Mouse (Mus musculus): ENCODE measurements around the gene Prkca.

Prkca gene

GRCm38 (mm10) chr11:107905364-107905763 lies 438.4 kb downstream of the Prkca start:
- DNase-seq: no peak

- DNase-seq: no peak
Observed at GRCm38 (mm10) chr11:107903966-107904605, 439.6 kb downstream of the Prkca start.

GRCm38 (mm10) chr11:107900470-107900869 lies 443.3 kb downstream of the Prkca start:
- no peak for DNase-seq

- DNase-seq: no peak
Observed at GRCm38 (mm10) chr11:107898698-107899097, 445.0 kb downstream of the Prkca start.

GRCm38 (mm10) chr11:107895635-107896034 lies 448.1 kb downstream of the Prkca start:
- DNase-seq: no peak

- no peak for DNase-seq
Observed at GRCm38 (mm10) chr11:107891377-107891776, 452.4 kb downstream of the Prkca start.

- no peak for DNase-seq
Observed at GRCm38 (mm10) chr11:107887342-107887741, 456.4 kb downstream of the Prkca start.
